Mouse (Mus musculus): ENCODE data around the gene Kat14. TPM values are rescaled to one million over a fixed set of nuclear protein-coding genes. Genes with fewer than 3 reads are reported as not detected.
A peak's percentile ranks its signal among the peaks of the same experiment; 100 is the strongest.

Kat14 gene
- total and polyA plus RNA-seq, 3 experiments = 25.9 to 52.9 TPM; not detected in 1

- Histone ChIP-seq H3K4me3 (ENCODE audit: control insufficient read depth in 1 of 2, insufficient read depth in 1 of 2, low read depth in 2 of 2, low read length in 2 of 2) (no peak overlapping the region), H3K9ac (ENCODE audit: control insufficient read depth, low read depth, low read length, poor library complexity, severe bottlenecking) (no peak overlapping the region), H3K27me3 (ENCODE audit: control insufficient read depth in 1 of 2, insufficient read depth in 2 of 2, low read length in 2 of 2) (peaks cover 0 to 2% of the 10 kb centered on the region in 2 experiments; a peak in 1 of 4 replicates), H3K27ac (ENCODE audit: control insufficient read depth, low read depth, low read length) (no peak overlapping the region), H3K4me1 (ENCODE audit: control insufficient read depth in 1 of 2, insufficient read depth in 2 of 2, low read length in 2 of 2) (peaks cover 0 to 2% of the 10 kb centered on the region in 2 experiments; a peak in 1 of 4 replicates), H3K9me3 (replicated peaks; ENCODE audit: insufficient read depth, low read length) (no peaks in the 10 kb centered on the region), H3K36me3 (ENCODE audit: control insufficient read depth in 1 of 2, insufficient read depth in 2 of 2, low read length in 2 of 2) (no peaks in the 10 kb centered on the region), H3K79me2 (ENCODE audit: control insufficient read depth, insufficient read depth, low read length, poor library complexity) (no peaks in the 10 kb centered on the region)
- no peak for TF ChIP-seq SIN3A (IDR thresholded peaks at IDR 0.05; ENCODE audit: low read length)
- TF ChIP-seq ETS1 (IDR thresholded peaks at IDR 0.05; ENCODE audit: low read depth, low read length) = no peak
- no peak for TF ChIP-seq JUND (IDR thresholded peaks at IDR 0.05; ENCODE audit: low read depth, low read length)
- no peak for TF ChIP-seq BHLHE40 (IDR thresholded peaks at IDR 0.05; ENCODE audit: borderline replicate concordance, low read depth, low read length)
- no peak for TF ChIP-seq USF1 (IDR thresholded peaks at IDR 0.05; ENCODE audit: low read depth, low read length)
- TF ChIP-seq MEF2A (IDR thresholded peaks at IDR 0.05; ENCODE audit: extremely low read depth, insufficient replicate concordance, low read depth, low read length, poor library complexity, severe bottlenecking) = no peak
- TF ChIP-seq ELF1 (IDR thresholded peaks at IDR 0.05; ENCODE audit: low read depth, low read length) = no peak
- no peak for DNase-seq (ENCODE audit: low read depth, low spot score)
These were observed 35.5 kb upstream of the Kat14 start for GRCm38 (mm10) chr2:144333138-144333842.

- DNase-seq (ENCODE audit: low read depth, low spot score) = peak; percentile 9
- Histone ChIP-seq H3K9ac (ENCODE audit: control insufficient read depth, low read depth, low read length, poor library complexity, severe bottlenecking) (no peak overlapping the region), H3K27me3 (ENCODE audit: control insufficient read depth in 1 of 2, insufficient read depth in 2 of 2, low read length in 2 of 2) (peaks cover 0 to 2% of the 10 kb centered on the region in 2 experiments; a peak in 1 of 4 replicates), H3K9me3 (replicated peaks; ENCODE audit: insufficient read depth, low read length) (no peaks in the 10 kb centered on the region), H3K27ac (ENCODE audit: control insufficient read depth, low read depth, low read length) (no peak overlapping the region), H3K79me2 (ENCODE audit: control insufficient read depth, insufficient read depth, low read length, poor library complexity) (no peaks in the 10 kb centered on the region), H3K4me1 (ENCODE audit: control insufficient read depth in 1 of 2, insufficient read depth in 2 of 2, low read length in 2 of 2) (peaks cover 0 to 2% of the 10 kb centered on the region in 2 experiments; a peak in 1 of 4 replicates), H3K36me3 (ENCODE audit: control insufficient read depth in 1 of 2, insufficient read depth in 2 of 2, low read length in 2 of 2) (no peaks in the 10 kb centered on the region), H3K4me3 (ENCODE audit: control insufficient read depth in 1 of 2, insufficient read depth in 1 of 2, low read depth in 2 of 2, low read length in 2 of 2) (no peak overlapping the region)
- TF ChIP-seq UBTF (IDR thresholded peaks at IDR 0.05; ENCODE audit: borderline replicate concordance, insufficient read depth, low read depth, low read length) (no peak), CHD1 (IDR thresholded peaks at IDR 0.05; ENCODE audit: low read depth, low read length) (no peak), ZNF384 (IDR thresholded peaks at IDR 0.05; ENCODE audit: low read depth, low read length) (no peak), TCF12 (IDR thresholded peaks at IDR 0.05; ENCODE audit: low read depth, low read length) (no peak), EP300 (IDR thresholded peaks at IDR 0.05; ENCODE audit: low read depth in 1 of 2, low read length in 2 of 2) (no peak), USF2 (IDR thresholded peaks at IDR 0.05; ENCODE audit: borderline replicate concordance in 1 of 2, insufficient read depth in 1 of 2, low read depth in 1 of 2, low read length in 2 of 2) (no peak), POLR2AphosphoS5 (IDR thresholded peaks at IDR 0.05; ENCODE audit: borderline replicate concordance, low read depth, low read length) (no peak), NRF1 (IDR thresholded peaks at IDR 0.05; ENCODE audit: insufficient read depth, low read depth, low read length, poor library complexity, severe bottlenecking) (no peak), TAL1 (IDR thresholded peaks at IDR 0.05; ENCODE audit: low read length) (no peak), GATA1 (IDR thresholded peaks at IDR 0.05; ENCODE audit: low read depth, low read length) (no peak), MYB (IDR thresholded peaks at IDR 0.05; ENCODE audit: low read depth, low read length) (no peak), E2F4 (IDR thresholded peaks at IDR 0.05; ENCODE audit: borderline replicate concordance, low read depth, low read length) (no peak), ZC3H11A (IDR thresholded peaks at IDR 0.05; ENCODE audit: low read depth, low read length) (no peak), ETS1 (IDR thresholded peaks at IDR 0.05; ENCODE audit: low read depth, low read length) (no peak), MXI1 (IDR thresholded peaks at IDR 0.05; ENCODE audit: low read depth, low read length) (no peak), POLR2AphosphoS2 (IDR thresholded peaks at IDR 0.05; ENCODE audit: low read length) (no peak), ELF1 (IDR thresholded peaks at IDR 0.05; ENCODE audit: low read depth, low read length) (no peak), ZKSCAN1 (IDR thresholded peaks at IDR 0.05; ENCODE audit: low read depth, low read length) (no peak), HCFC1 (IDR thresholded peaks at IDR 0.05; ENCODE audit: low read depth, low read length) (no peak), NELFE (IDR thresholded peaks at IDR 0.05; ENCODE audit: low read depth, low read length) (no peak)
These were observed 31.6 kb upstream of the Kat14 start for GRCm38 (mm10) chr2:144337230-144337629.
